Mouse (Mus musculus): ENCODE measurements at regions not wholly inside any gene's neighbourhood (a gene's known extent, or its start where the extent isn't known, plus 50 kb on each side); places are given as distances from the start of the nearest gene placed in this dataset.

GRCm38 (mm10) chr1:155041592-155041991 is 57.8 kb downstream of the Ier5 start:
- no peak for TF ChIP-seq CTCF (IDR thresholded peaks at IDR 0.05; ENCODE audit: low read depth)
- ATAC-seq (replicated peaks; ENCODE audit: low FRiP score, low read depth) (no peak), DNase-seq (ENCODE audit: low spot score) (no peak)
- no peak overlapping the region for H3K4me3 ChIP-seq (replicated peaks; ENCODE audit: low read depth, low read length)
- no peaks in the 10 kb centered on the region for H3K36me3 ChIP-seq (ENCODE audit: insufficient read depth, low read length)
- no peak overlapping the region for H3K4me2 ChIP-seq (ENCODE audit: low read length)
- WGBS: 33% methylated on average over 5 of the region's 5 CpGs
- H3K4me1 ChIP-seq (replicated peaks; ENCODE audit: insufficient read depth, low read length): peaks cover 17% of the 10 kb centered on the region
- no peak overlapping the region; the same call in 1 of the 2 replicates for H3K27ac ChIP-seq
- no peaks in the 10 kb centered on the region for H3K27me3 ChIP-seq (ENCODE audit: insufficient read depth, low read length)
- H3K9ac ChIP-seq (ENCODE audit: low read depth, low read length): no peak overlapping the region
- no peaks in the 10 kb centered on the region for H3K9me3 ChIP-seq (replicated peaks; ENCODE audit: low read length)

- 23% methylated on average over 1 of the region's 1 CpGs for WGBS
- no peaks in the 10 kb centered on the region for H3K36me3 ChIP-seq (ENCODE audit: insufficient read depth, low read length)
- ATAC-seq (replicated peaks; ENCODE audit: low FRiP score, low read depth) (peak; percentile 76), DNase-seq (ENCODE audit: low spot score) (peak; percentile 93)
- peaks cover 17% of the 10 kb centered on the region for H3K4me1 ChIP-seq (replicated peaks; ENCODE audit: insufficient read depth, low read length)
- no peak for TF ChIP-seq CTCF (IDR thresholded peaks at IDR 0.05; ENCODE audit: low read depth)
- no peak overlapping the region for H3K4me2 ChIP-seq (ENCODE audit: low read length)
- H3K9ac ChIP-seq (ENCODE audit: low read depth, low read length): no peak overlapping the region
- no peaks in the 10 kb centered on the region for H3K9me3 ChIP-seq (replicated peaks; ENCODE audit: low read length)
- H3K4me3 ChIP-seq (replicated peaks; ENCODE audit: low read depth, low read length): no peak overlapping the region
- H3K27me3 ChIP-seq (ENCODE audit: insufficient read depth, low read length): no peaks in the 10 kb centered on the region
- H3K27ac ChIP-seq: peak overlapping the region; percentile 63
Measured at GRCm38 (mm10) chr1:155040939-155041371, 58.5 kb downstream of the Ier5 start.

GRCm38 (mm10) chr1:155040086-155040726 is 59.2 kb downstream of the Ier5 start:
- Histone ChIP-seq H3K9ac (ENCODE audit: low read depth, low read length) (no peak overlapping the region), H3K9me3 (replicated peaks; ENCODE audit: low read length) (no peaks in the 10 kb centered on the region), H3K4me2 (ENCODE audit: low read length) (no peak overlapping the region), H3K27ac (peak overlapping the region; percentile 63; the same call in 1 of the 2 replicates), H3K4me1 (replicated peaks; ENCODE audit: insufficient read depth, low read length) (peaks cover 17% of the 10 kb centered on the region), H3K4me3 (replicated peaks; ENCODE audit: low read depth, low read length) (no peak overlapping the region), H3K27me3 (ENCODE audit: insufficient read depth, low read length) (no peaks in the 10 kb centered on the region), H3K36me3 (ENCODE audit: insufficient read depth, low read length) (no peaks in the 10 kb centered on the region)
- DNase-seq (ENCODE audit: low spot score) (peak; percentile 56), ATAC-seq (replicated peaks; ENCODE audit: low FRiP score, low read depth) (peak; percentile 30; the same call in 1 of the 2 replicates)
- 25% methylated on average over 7 of the region's 9 CpGs for WGBS
- no peak for TF ChIP-seq CTCF (IDR thresholded peaks at IDR 0.05; ENCODE audit: low read depth)

GRCm38 (mm10) chr1:155038631-155039625 is 60.5 kb downstream of the Ier5 start:
- H3K4me2 ChIP-seq (ENCODE audit: low read length): no peak overlapping the region
- WGBS: 58% methylated on average over 11 of the region's 11 CpGs
- H3K4me3 ChIP-seq (replicated peaks; ENCODE audit: low read depth, low read length): no peak overlapping the region
- H3K9me3 ChIP-seq (replicated peaks; ENCODE audit: low read length): no peaks in the 10 kb centered on the region
- DNase-seq (ENCODE audit: low spot score): peak; percentile 79
- peak overlapping the region; percentile 47; the same call in 1 of the 2 replicates for H3K27ac ChIP-seq
- no peak for TF ChIP-seq CTCF (IDR thresholded peaks at IDR 0.05; ENCODE audit: low read depth)
- H3K27me3 ChIP-seq (ENCODE audit: insufficient read depth, low read length): no peaks in the 10 kb centered on the region
- H3K9ac ChIP-seq (ENCODE audit: low read depth, low read length): no peak overlapping the region
- H3K4me1 ChIP-seq (replicated peaks; ENCODE audit: insufficient read depth, low read length): peaks cover 17% of the 10 kb centered on the region
- no peak for ATAC-seq (replicated peaks; ENCODE audit: low FRiP score, low read depth)
- H3K36me3 ChIP-seq (ENCODE audit: insufficient read depth, low read length): no peaks in the 10 kb centered on the region

GRCm38 (mm10) chr1:155037479-155037878 is 62.0 kb downstream of the Ier5 start:
- no peaks in the 10 kb centered on the region for H3K9me3 ChIP-seq (replicated peaks; ENCODE audit: low read length)
- H3K4me1 ChIP-seq (replicated peaks; ENCODE audit: insufficient read depth, low read length): peaks cover 17% of the 10 kb centered on the region
- 84% methylated on average over 3 of the region's 3 CpGs for WGBS
- TF ChIP-seq CTCF (IDR thresholded peaks at IDR 0.05; ENCODE audit: low read depth): no peak
- no peaks in the 10 kb centered on the region for H3K36me3 ChIP-seq (ENCODE audit: insufficient read depth, low read length)
- ATAC-seq (replicated peaks; ENCODE audit: low FRiP score, low read depth) (no peak), DNase-seq (ENCODE audit: low spot score) (no peak)
- H3K27me3 ChIP-seq (ENCODE audit: insufficient read depth, low read length): no peaks in the 10 kb centered on the region
- no peak overlapping the region for H3K27ac ChIP-seq
- no peak overlapping the region for H3K4me2 ChIP-seq (ENCODE audit: low read length)
- H3K4me3 ChIP-seq (replicated peaks; ENCODE audit: low read depth, low read length): no peak overlapping the region
- H3K9ac ChIP-seq (ENCODE audit: low read depth, low read length): no peak overlapping the region

GRCm38 (mm10) chr1:155030908-155031307 is 68.5 kb downstream of the Ier5 start:
- peak; percentile 6; the same call in 1 of the 2 replicates for TF ChIP-seq CTCF (IDR thresholded peaks at IDR 0.05; ENCODE audit: low read depth)
- Histone ChIP-seq H3K9ac (ENCODE audit: low read depth, low read length) (no peak overlapping the region), H3K27me3 (ENCODE audit: insufficient read depth, low read length) (no peaks in the 10 kb centered on the region), H3K9me3 (replicated peaks; ENCODE audit: low read length) (no peaks in the 10 kb centered on the region), H3K27ac (0 out of 2 replicates have a peak overlapping the region, but pooled peaks have one; percentile 19), H3K4me1 (replicated peaks; ENCODE audit: insufficient read depth, low read length) (0 out of 2 replicates have a peak, but pooled peaks cover 10% of the 10 kb centered on the region), H3K36me3 (ENCODE audit: insufficient read depth, low read length) (no peaks in the 10 kb centered on the region), H3K4me3 (replicated peaks; ENCODE audit: low read depth, low read length) (no peak overlapping the region), H3K4me2 (ENCODE audit: low read length) (no peak overlapping the region)
- peak; percentile 35 for ATAC-seq (replicated peaks; ENCODE audit: low FRiP score, low read depth)
- WGBS: 16% methylated on average over 9 of the region's 9 CpGs
- DNase-seq (ENCODE audit: low spot score): peak; percentile 73

All from kidney, postnatal 0 days (tissue).